Mouse (Mus musculus): ENCODE results near the gene Arl16. TPM values are rescaled to one million over a fixed set of nuclear protein-coding genes. Genes with fewer than 3 reads are reported as not detected.

Gene Arl16
- polyA plus RNA-seq, 1 experiment from 2014 or later: 56.1 TPM

- Histone ChIP-seq H3K27me3 (ENCODE audit: control insufficient read depth, insufficient read depth, low read length) (no peaks in the 10 kb centered on the region), H3K9ac (peak within 1 kb of the TSS; percentile 89), H3K4me1 (replicated peaks; ENCODE audit: control insufficient read depth, insufficient read depth, low read length) (peaks cover 17% of the 10 kb centered on the region), H3K27ac (peak within 1 kb of the TSS; percentile 91), H3K36me3 (replicated peaks; ENCODE audit: control insufficient read depth, insufficient read depth) (peaks cover 80% of the 10 kb centered on the region), H3K4me2 (replicated peaks) (peak within 1 kb of the TSS; percentile 92), H3K4me3 (replicated peaks; ENCODE audit: low read length) (peak within 1 kb of the TSS; percentile 85), H3K9me3 (ENCODE audit: control insufficient read depth, low read length) (no peaks in the 10 kb centered on the region)
- WGBS: under 1% methylated on average over 60 of the region's 60 CpGs
- DNase-seq (ENCODE audit: low spot score): peak; percentile 95
- peak; percentile 96 for ATAC-seq (ENCODE audit: low FRiP score)
Measured at GRCm38 (mm10) chr11:120484265-120484981, 17.0 kb upstream of the Arl16 start, which contains the start of gene Mrpl12. Mrpl12 (plus strand) TSS chr11:120484613.

- H3K27me3 ChIP-seq (ENCODE audit: control insufficient read depth, insufficient read depth, low read length): no peaks in the 10 kb centered on the region
- H3K9ac ChIP-seq: peak overlapping the region; percentile 89; the same call in 1 of the 2 replicates
- H3K36me3 ChIP-seq (replicated peaks; ENCODE audit: control insufficient read depth, insufficient read depth): peaks cover 83% of the 10 kb centered on the region
- peak overlapping the region; percentile 92 for H3K4me2 ChIP-seq (replicated peaks)
- DNase-seq (ENCODE audit: low spot score) (no peak), ATAC-seq (ENCODE audit: low FRiP score) (no peak)
- WGBS: 90% methylated on average over 7 of the region's 7 CpGs
- no peaks in the 10 kb centered on the region for H3K9me3 ChIP-seq (ENCODE audit: control insufficient read depth, low read length)
- peak overlapping the region; percentile 91; the same call in 1 of the 2 replicates for H3K27ac ChIP-seq
- peaks cover 17% of the 10 kb centered on the region for H3K4me1 ChIP-seq (replicated peaks; ENCODE audit: control insufficient read depth, insufficient read depth, low read length)
- H3K4me3 ChIP-seq (replicated peaks; ENCODE audit: low read length): peak overlapping the region; percentile 85; the same call in 1 of the 2 replicates
Measured at GRCm38 (mm10) chr11:120483448-120483934, 16.1 kb upstream of the Arl16 start.

DNA sequence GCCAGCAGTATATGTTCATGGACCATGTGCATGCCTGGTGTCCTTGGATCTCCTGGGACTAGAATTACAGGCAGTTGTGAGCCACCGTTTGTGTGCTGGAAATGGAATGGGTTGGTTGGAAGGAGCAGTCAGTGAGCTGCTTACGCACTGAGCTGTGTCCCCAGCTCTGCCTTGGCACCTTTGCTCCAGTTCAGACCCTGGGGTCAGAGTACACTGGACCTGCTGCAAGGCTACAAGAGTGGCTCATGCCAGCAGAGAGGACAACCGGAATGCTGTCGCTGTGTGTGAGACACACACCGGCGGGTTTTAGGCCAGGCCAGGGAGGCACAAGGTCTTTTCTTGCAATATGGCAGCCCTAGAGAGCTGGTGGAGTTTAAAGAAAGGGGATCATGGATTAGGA is 4.6 kb upstream of the Arl16 start:
- ATAC-seq (ENCODE audit: low FRiP score): no peak

DNA sequence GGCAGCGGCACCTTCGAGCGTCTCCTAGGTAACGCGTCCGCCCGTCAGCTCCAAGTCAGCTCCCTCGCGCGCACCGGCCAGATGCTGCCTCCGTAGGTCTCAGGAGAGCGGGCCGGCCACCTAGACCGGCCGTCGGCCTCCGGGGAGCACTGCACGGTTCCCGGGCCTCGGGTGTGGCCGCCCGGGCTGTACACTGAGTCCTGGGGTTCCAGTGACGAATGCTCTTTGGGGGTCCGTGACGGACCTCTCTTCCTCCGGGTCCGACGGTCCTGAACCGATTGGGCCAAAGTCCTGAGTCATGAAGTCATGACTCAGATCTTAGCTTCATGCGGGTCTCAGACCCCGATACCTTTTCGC is 307 bp upstream of the Arl16 start:
- Histone ChIP-seq H3K4me1 (replicated peaks; ENCODE audit: control insufficient read depth, insufficient read depth, low read length) (peaks cover 19% of the 10 kb centered on the region), H3K36me3 (replicated peaks; ENCODE audit: control insufficient read depth, insufficient read depth) (peaks cover 71% of the 10 kb centered on the region), H3K4me3 (replicated peaks; ENCODE audit: low read length) (peak overlapping the region; percentile 96), H3K27ac (peak overlapping the region; percentile 74), H3K4me2 (replicated peaks) (peak overlapping the region; percentile 94), H3K27me3 (ENCODE audit: control insufficient read depth, insufficient read depth, low read length) (no peaks in the 10 kb centered on the region), H3K9ac (peak overlapping the region; percentile 83), H3K9me3 (ENCODE audit: control insufficient read depth, low read length) (no peaks in the 10 kb centered on the region)
- DNase-seq (ENCODE audit: low spot score): no peak
- ATAC-seq (ENCODE audit: low FRiP score): no peak
- 2% methylated on average over 33 of the region's 33 CpGs for WGBS

More for the DNA sequence above, 4.6 kb upstream of the Arl16 start:
- Histone ChIP-seq H3K4me3 (replicated peaks; ENCODE audit: low read length) (no peak overlapping the region), H3K9ac (no peak overlapping the region), H3K4me2 (replicated peaks) (no peak overlapping the region), H3K27ac (no peak overlapping the region), H3K36me3 (replicated peaks; ENCODE audit: control insufficient read depth, insufficient read depth) (peaks cover 81% of the 10 kb centered on the region), H3K9me3 (ENCODE audit: control insufficient read depth, low read length) (no peaks in the 10 kb centered on the region), H3K4me1 (replicated peaks; ENCODE audit: control insufficient read depth, insufficient read depth, low read length) (peaks cover 8% of the 10 kb centered on the region), H3K27me3 (ENCODE audit: control insufficient read depth, insufficient read depth, low read length) (no peaks in the 10 kb centered on the region)
- 92% methylated on average over 6 of the region's 6 CpGs for WGBS
- DNase-seq (ENCODE audit: low spot score): no peak

GRCm38 (mm10) chr11:120465521-120465920 is 1.9 kb downstream of the Arl16 start:
- no peak overlapping the region for H3K27ac ChIP-seq
- H3K4me1 ChIP-seq (replicated peaks; ENCODE audit: control insufficient read depth, insufficient read depth, low read length): peaks cover 19% of the 10 kb centered on the region
- no peak for ATAC-seq (ENCODE audit: low FRiP score)
- 0 out of 2 replicates have a peak overlapping the region, but pooled peaks have one; percentile 79 for H3K9ac ChIP-seq
- DNase-seq (ENCODE audit: low spot score): no peak
- no peaks in the 10 kb centered on the region for H3K9me3 ChIP-seq (ENCODE audit: control insufficient read depth, low read length)
- no peaks in the 10 kb centered on the region for H3K27me3 ChIP-seq (ENCODE audit: control insufficient read depth, insufficient read depth, low read length)
- H3K4me3 ChIP-seq (replicated peaks; ENCODE audit: low read length): no peak overlapping the region
- peaks cover 71% of the 10 kb centered on the region for H3K36me3 ChIP-seq (replicated peaks; ENCODE audit: control insufficient read depth, insufficient read depth)
- H3K4me2 ChIP-seq (replicated peaks): peak overlapping the region; percentile 94; the same call in 1 of the 2 replicates
- WGBS: 97% methylated on average over 4 of the region's 4 CpGs

- Histone ChIP-seq H3K9ac (no peak overlapping the region), H3K27me3 (ENCODE audit: control insufficient read depth, insufficient read depth, low read length) (no peaks in the 10 kb centered on the region), H3K4me3 (replicated peaks; ENCODE audit: low read length) (no peak overlapping the region), H3K36me3 (replicated peaks; ENCODE audit: control insufficient read depth, insufficient read depth) (peaks cover 68% of the 10 kb centered on the region), H3K27ac (no peak overlapping the region), H3K4me1 (replicated peaks; ENCODE audit: control insufficient read depth, insufficient read depth, low read length) (peaks cover 19% of the 10 kb centered on the region), H3K9me3 (ENCODE audit: control insufficient read depth, low read length) (no peaks in the 10 kb centered on the region), H3K4me2 (replicated peaks) (no peak overlapping the region)
- 92% methylated on average over 5 of the region's 5 CpGs for WGBS
- DNase-seq (ENCODE audit: low spot score): no peak
- no peak for ATAC-seq (ENCODE audit: low FRiP score)
Measured at GRCm38 (mm10) chr11:120464365-120464764, 3.0 kb downstream of the Arl16 start.

DNA sequence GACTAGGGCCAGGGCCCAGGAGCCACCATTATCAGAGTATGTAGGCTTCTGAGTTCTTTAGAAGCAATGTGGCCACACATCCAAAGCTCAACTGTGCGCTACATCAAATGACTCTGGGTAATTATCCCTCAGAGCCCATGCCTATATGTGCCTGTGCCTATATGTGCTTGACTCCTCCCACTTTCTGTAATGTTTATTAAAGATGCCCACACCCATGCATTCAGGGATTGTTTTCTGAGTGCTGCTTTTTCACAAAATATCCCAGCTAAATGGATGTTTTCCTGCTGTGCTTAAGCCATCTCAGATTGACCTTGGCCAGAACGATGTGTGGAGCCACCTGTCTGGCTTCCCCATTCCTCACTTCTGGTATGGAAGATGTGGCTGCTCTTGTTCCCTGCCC is 3.9 kb downstream of the Arl16 start:
- Histone ChIP-seq H3K4me3 (replicated peaks; ENCODE audit: low read length) (no peak overlapping the region), H3K27me3 (ENCODE audit: control insufficient read depth, insufficient read depth, low read length) (no peaks in the 10 kb centered on the region), H3K4me1 (replicated peaks; ENCODE audit: control insufficient read depth, insufficient read depth, low read length) (peaks cover 22% of the 10 kb centered on the region), H3K9me3 (ENCODE audit: control insufficient read depth, low read length) (no peaks in the 10 kb centered on the region), H3K36me3 (replicated peaks; ENCODE audit: control insufficient read depth, insufficient read depth) (peaks cover 63% of the 10 kb centered on the region), H3K9ac (no peak overlapping the region), H3K4me2 (replicated peaks) (no peak overlapping the region), H3K27ac (no peak overlapping the region)
- ATAC-seq (ENCODE audit: low FRiP score) (no peak), DNase-seq (ENCODE audit: low spot score) (no peak)
- WGBS: 91% methylated on average over 2 of the region's 2 CpGs

- ATAC-seq (ENCODE audit: low FRiP score): no peak
- no peak for DNase-seq (ENCODE audit: low spot score)
- H3K27me3 ChIP-seq (ENCODE audit: control insufficient read depth, insufficient read depth, low read length): no peaks in the 10 kb centered on the region
- H3K27ac ChIP-seq: no peak overlapping the region
- WGBS: 74% methylated on average over 6 of the region's 6 CpGs
- no peaks in the 10 kb centered on the region for H3K9me3 ChIP-seq (ENCODE audit: control insufficient read depth, low read length)
- H3K4me3 ChIP-seq (replicated peaks; ENCODE audit: low read length): peak overlapping the region; percentile 88
- H3K4me1 ChIP-seq (replicated peaks; ENCODE audit: control insufficient read depth, insufficient read depth, low read length): peaks cover 7% of the 10 kb centered on the region
- H3K36me3 ChIP-seq (replicated peaks; ENCODE audit: control insufficient read depth, insufficient read depth): peaks cover 44% of the 10 kb centered on the region
- peak overlapping the region; percentile 70 for H3K4me2 ChIP-seq (replicated peaks)
- H3K9ac ChIP-seq: peak overlapping the region; percentile 95
Measured at GRCm38 (mm10) chr11:120458847-120459597, 8.4 kb downstream of the Arl16 start.

Data from hindbrain, embryonic 14.5 days (tissue).